Mouse (Mus musculus): Measurements from ENCODE around the gene B3glct. TPM values are rescaled to one million over a fixed set of nuclear protein-coding genes. Genes with fewer than 3 reads are reported as not detected.
A peak's percentile ranks its signal among the peaks of the same experiment; 100 is the strongest.

B3glct gene
- polyA plus RNA-seq (2012; ENCODE audit: insufficient read depth, insufficient read length, missing spikeins) = 12.2 and 12.7 TPM in 2 replicates

DNA sequence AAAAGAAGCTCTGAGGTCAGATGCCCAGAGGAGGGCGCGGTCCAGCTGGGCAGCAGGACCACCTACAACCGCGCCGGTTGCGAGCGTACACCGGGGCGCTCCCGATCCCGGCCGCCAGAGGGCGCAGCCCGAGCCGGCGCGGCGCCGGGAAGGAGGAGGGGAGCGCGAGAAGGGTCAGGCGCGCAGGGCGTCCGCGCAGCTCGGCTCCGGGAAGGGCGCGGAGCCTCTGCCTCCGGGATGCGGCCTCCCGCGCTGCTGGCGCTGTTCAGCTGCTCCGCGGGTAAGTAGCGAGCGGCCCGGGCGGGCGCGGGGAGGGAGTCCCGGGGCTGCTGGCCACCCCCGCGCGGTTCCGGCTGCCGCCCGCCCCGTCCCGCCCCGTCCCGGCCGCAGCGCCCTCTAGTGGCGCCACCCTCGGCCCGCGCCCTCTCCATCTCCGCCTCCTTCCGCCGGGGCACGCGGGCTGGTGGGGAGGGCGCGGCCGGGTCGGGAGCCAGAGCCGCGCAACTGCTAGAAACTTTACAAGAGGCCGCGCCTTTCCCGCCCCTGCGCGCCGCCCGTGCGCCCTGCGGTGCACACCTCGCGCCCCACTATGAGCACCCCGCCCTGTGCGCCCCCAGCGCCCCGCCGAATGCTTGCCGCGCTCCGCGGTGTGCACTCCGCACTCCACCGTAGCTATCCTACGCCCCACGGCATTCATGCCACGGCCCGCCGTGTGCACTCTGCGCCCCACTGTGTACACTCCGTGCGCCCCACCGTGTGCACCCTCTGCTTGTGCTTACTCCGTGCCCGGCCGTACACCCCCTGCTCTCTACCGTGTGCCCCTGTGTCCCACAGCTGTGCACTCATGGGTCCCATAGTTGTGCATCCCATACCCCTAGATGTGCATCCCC lies at the start of gene B3glct:
B3glct (plus strand) TSS at position 131 of the 890 bp plus-strand sequence.
- Histone ChIP-seq H3K4me1 (ENCODE audit: control insufficient read depth, insufficient read depth, low read length) (peaks cover 2% of the 10 kb centered on the region; the same call in 1 of the 2 replicates), H3K27ac (ENCODE audit: insufficient read depth, low read depth, low read length) (peak within 1 kb of the TSS; percentile 36), H3K4me3 (ENCODE audit: insufficient read depth, low read length) (peak within 1 kb of the TSS; percentile 69)
- TF ChIP-seq CTCF (IDR thresholded peaks at IDR 0.05; ENCODE audit: low read depth, low read length) (peak; percentile 61), POLR2A (IDR thresholded peaks at IDR 0.05; ENCODE audit: borderline replicate concordance, low read depth, low read length) (no peak)

DNA sequence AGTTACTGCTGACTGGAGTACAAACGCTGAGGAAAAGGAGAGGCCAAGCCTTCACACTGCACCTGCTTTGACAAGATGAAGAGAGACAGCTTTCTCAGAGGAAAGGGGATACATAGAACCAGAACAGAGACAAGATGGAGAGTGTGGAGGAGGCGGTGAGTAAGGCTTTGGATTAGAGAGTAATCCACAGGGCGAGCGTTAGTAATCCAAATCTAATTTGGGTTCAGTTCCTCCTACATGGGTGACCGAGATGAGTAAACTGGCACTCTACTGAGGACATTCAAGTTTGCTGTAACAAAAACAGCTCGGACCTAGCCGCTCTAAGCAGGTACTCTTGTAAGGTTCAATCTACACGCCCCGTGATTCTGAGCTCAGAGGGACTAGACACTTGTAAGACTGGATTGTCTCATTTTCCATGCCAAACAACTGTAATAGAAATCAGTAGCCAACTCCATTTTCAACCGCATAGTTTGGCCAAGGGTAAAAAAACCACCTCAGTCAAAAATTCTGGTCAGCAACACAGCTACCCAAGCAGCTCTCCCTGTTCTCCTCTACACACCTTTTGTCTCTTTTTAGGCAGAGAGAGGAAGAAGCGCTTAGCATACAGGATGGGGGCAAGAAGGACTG lies 43.5 kb upstream of the B3glct start:
- Histone ChIP-seq H3K4me1 (ENCODE audit: control insufficient read depth, insufficient read depth, low read length) (peaks cover 32% of the 10 kb centered on the region), H3K4me3 (ENCODE audit: insufficient read depth, low read length) (peak overlapping the region; percentile 88), H3K27ac (ENCODE audit: insufficient read depth, low read depth, low read length) (no peak overlapping the region)
- no peak for TF ChIP-seq CTCF (IDR thresholded peaks at IDR 0.05; ENCODE audit: low read depth, low read length)

GRCm38 (mm10) chr5:149635556-149635955 lies 42.5 kb upstream of the B3glct start:
- H3K4me1 ChIP-seq (ENCODE audit: control insufficient read depth, insufficient read depth, low read length) = peaks cover 32% of the 10 kb centered on the region
- TF ChIP-seq POLR2A (IDR thresholded peaks at IDR 0.05; ENCODE audit: borderline replicate concordance, low read depth, low read length) = no peak
- no peak for TF ChIP-seq CTCF (IDR thresholded peaks at IDR 0.05; ENCODE audit: low read depth, low read length)
- peak overlapping the region; percentile 44 for H3K27ac ChIP-seq (ENCODE audit: insufficient read depth, low read depth, low read length)
- H3K4me3 ChIP-seq (ENCODE audit: insufficient read depth, low read length) = peak overlapping the region; percentile 88

DNA sequence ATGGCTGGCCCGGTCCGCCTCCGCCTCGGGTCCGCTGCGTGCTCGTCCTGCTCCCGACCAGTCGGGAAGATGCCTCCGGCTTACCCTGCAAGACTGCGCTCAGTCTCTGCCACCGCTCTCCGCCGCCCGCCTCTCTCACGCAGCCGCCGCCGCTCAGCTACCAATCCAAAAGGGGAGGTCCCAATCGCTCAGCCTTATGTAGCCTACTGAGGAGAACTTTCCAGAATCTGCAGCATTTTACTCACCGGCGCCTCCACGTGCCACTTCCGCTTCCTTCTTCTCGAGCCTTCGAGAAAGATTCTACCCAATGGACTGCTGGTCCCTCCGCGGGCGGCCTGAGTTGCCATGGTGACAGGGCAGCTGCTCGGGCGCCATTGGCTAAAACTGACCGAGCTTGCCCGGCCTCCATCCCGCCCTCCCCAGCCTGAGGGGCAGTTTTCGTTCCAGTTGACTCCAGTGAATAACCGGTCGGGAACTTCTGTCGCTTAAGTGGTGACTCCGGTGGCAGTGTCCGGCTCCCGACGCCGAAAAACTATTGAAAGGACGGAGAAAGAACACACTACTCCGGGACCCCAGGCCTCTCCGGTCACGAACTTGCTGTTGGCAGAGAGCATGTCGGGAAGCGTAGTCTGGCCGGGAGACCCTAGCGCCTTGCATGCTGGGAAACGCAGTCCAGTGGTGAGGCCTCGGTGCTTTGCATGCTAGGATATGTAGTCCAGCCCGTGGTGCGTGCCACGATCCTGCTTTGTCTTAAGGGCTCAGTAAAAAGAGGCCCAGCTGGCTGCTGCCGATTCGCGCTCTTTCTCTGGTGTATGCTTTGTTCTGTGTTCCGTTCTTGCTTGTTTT lies 41.7 kb upstream of the B3glct start, which contains the start of gene Hsph1:
Hsph1 (minus strand) TSS at position 302 of the 846 bp plus-strand sequence.
- peaks cover 31% of the 10 kb centered on the region for H3K4me1 ChIP-seq (ENCODE audit: control insufficient read depth, insufficient read depth, low read length)
- no peak for TF ChIP-seq CTCF (IDR thresholded peaks at IDR 0.05; ENCODE audit: low read depth, low read length)
- TF ChIP-seq POLR2A (IDR thresholded peaks at IDR 0.05; ENCODE audit: borderline replicate concordance, low read depth, low read length) = no peak
- H3K4me3 ChIP-seq (ENCODE audit: insufficient read depth, low read length) = peak within 1 kb of the TSS; percentile 88
- H3K27ac ChIP-seq (ENCODE audit: insufficient read depth, low read depth, low read length) = peak within 1 kb of the TSS; percentile 51

- TF ChIP-seq CTCF (IDR thresholded peaks at IDR 0.05; ENCODE audit: low read depth, low read length) (no peak), POLR2A (IDR thresholded peaks at IDR 0.05; ENCODE audit: borderline replicate concordance, low read depth, low read length) (no peak)
- H3K4me3 ChIP-seq (ENCODE audit: insufficient read depth, low read length) = no peak overlapping the region
- H3K27ac ChIP-seq (ENCODE audit: insufficient read depth, low read depth, low read length) = no peak overlapping the region
- peaks cover 26% of the 10 kb centered on the region for H3K4me1 ChIP-seq (ENCODE audit: control insufficient read depth, insufficient read depth, low read length)
Measured at GRCm38 (mm10) chr5:149637306-149637705, 40.7 kb upstream of the B3glct start.

DNA sequence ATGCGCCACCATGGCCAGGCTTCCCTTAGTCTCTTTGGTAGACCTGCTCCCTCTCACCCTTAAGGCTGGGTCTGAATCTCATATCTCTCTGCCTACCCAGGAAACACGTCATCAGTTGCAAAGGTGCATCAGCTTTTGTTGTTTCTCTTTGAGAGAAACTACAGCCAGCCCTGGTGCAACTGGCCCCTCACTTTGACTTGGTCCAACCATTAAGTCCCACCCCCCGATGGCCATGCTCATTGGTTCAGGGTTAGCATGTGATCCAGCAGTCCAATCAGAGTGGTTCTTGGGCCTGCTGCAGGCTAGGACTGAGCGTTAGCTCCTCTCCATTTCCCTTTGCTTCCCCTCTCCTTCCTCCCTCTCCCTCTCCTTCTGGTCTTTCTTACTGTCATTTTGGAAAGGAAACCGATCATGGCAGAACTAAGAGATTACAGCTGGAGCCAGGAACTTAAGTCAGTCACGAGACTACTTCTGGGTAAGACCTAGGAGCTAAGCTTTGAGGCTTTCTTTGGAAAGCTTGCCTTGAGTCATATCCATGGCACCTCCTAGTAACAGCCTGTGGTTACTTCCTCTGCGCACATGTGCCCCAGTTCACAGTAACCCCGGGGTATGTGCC lies 36.6 kb upstream of the B3glct start:
- Histone ChIP-seq H3K4me3 (ENCODE audit: insufficient read depth, low read length) (peak overlapping the region; percentile 36), H3K4me1 (ENCODE audit: control insufficient read depth, insufficient read depth, low read length) (peaks cover 11% of the 10 kb centered on the region), H3K27ac (ENCODE audit: insufficient read depth, low read depth, low read length) (peak overlapping the region; percentile 68)
- no peak for TF ChIP-seq POLR2A (IDR thresholded peaks at IDR 0.05; ENCODE audit: borderline replicate concordance, low read depth, low read length)
- no peak for TF ChIP-seq CTCF (IDR thresholded peaks at IDR 0.05; ENCODE audit: low read depth, low read length)

GRCm38 (mm10) chr5:149642366-149642765 lies 35.7 kb upstream of the B3glct start:
- Histone ChIP-seq H3K4me1 (ENCODE audit: control insufficient read depth, insufficient read depth, low read length) (peaks cover 9% of the 10 kb centered on the region), H3K27ac (ENCODE audit: insufficient read depth, low read depth, low read length) (no peak overlapping the region), H3K4me3 (ENCODE audit: insufficient read depth, low read length) (no peak overlapping the region)
- TF ChIP-seq POLR2A (IDR thresholded peaks at IDR 0.05; ENCODE audit: borderline replicate concordance, low read depth, low read length) (no peak), CTCF (IDR thresholded peaks at IDR 0.05; ENCODE audit: low read depth, low read length) (no peak)

- Histone ChIP-seq H3K4me3 (ENCODE audit: insufficient read depth, low read length) (no peak overlapping the region), H3K4me1 (ENCODE audit: control insufficient read depth, insufficient read depth, low read length) (peaks cover 8% of the 10 kb centered on the region), H3K27ac (ENCODE audit: insufficient read depth, low read depth, low read length) (no peak overlapping the region)
- no peak for TF ChIP-seq POLR2A (IDR thresholded peaks at IDR 0.05; ENCODE audit: borderline replicate concordance, low read depth, low read length)
Measured at GRCm38 (mm10) chr5:149642783-149643509, 35.1 kb upstream of the B3glct start.
